Mouse (Mus musculus) lung, postnatal 0 days (tissue): ENCODE data around the gene Cebpa.

Experiments
- CTCF ChIP-seq: IDR thresholded peaks from 2 replicates; pipeline ENCODE4 v1.5.1; 2016; ENCODE audit warnings: antibody characterized with exemption, mild to moderate bottlenecking
- EP300 ChIP-seq: IDR thresholded peaks from 2 replicates; pipeline ENCODE4 v1.6.1; 2016; ENCODE audit warnings: antibody characterized with exemption, mild to moderate bottlenecking, control low read depth

DNA sequence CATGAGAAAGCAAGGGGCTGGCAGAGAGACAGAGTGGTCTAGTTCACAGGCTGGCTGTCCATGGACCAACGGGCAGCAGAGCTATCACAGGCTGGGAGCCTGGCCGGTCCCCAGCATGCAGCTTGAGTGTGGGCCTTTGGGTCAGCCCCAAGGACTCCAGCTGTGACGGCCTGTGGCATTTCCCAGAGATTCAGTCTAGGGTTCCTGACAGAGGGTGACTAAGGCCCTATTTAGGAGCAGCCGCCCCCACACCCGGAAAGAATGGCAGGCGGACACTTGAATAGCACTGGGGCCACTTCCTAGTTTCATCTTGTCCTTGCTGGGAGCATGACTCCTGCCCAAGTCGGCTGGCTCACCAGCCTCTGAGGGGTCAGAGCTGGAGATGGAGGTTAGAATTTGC, 44.5 kb downstream of the Cebpa start:
- TF ChIP-seq CTCF = no peak
- no peak for TF ChIP-seq EP300
